Mouse (Mus musculus): ENCODE data around the gene Ric8b. TPM values are rescaled to one million over a fixed set of nuclear protein-coding genes. Genes with fewer than 3 reads are reported as not detected.

Gene Ric8b
- 10 to 100 TPM; 34.5 to 35.0 TPM for total RNA-seq (2021)
- long read RNA-seq, experiment 1, partial matches to known transcripts: 2 of 16 reads
- long read RNA-seq, experiment 1, other reads (novel, unspliced or antisense): 7 of 16 reads
- long read RNA-seq, experiment 2, transcript Ric8b-202 (9 exons, 2,909 nt): major isoform, 5 of 27 reads
- long read RNA-seq, experiment 2, transcript Ric8b-201 (10 exons, 3,069 nt): major isoform, 5 of 27 reads
- long read RNA-seq, experiment 2, partial matches to known transcripts: 4 of 27 reads
- long read RNA-seq, experiment 2, other reads (novel, unspliced or antisense): 13 of 27 reads

DNA sequence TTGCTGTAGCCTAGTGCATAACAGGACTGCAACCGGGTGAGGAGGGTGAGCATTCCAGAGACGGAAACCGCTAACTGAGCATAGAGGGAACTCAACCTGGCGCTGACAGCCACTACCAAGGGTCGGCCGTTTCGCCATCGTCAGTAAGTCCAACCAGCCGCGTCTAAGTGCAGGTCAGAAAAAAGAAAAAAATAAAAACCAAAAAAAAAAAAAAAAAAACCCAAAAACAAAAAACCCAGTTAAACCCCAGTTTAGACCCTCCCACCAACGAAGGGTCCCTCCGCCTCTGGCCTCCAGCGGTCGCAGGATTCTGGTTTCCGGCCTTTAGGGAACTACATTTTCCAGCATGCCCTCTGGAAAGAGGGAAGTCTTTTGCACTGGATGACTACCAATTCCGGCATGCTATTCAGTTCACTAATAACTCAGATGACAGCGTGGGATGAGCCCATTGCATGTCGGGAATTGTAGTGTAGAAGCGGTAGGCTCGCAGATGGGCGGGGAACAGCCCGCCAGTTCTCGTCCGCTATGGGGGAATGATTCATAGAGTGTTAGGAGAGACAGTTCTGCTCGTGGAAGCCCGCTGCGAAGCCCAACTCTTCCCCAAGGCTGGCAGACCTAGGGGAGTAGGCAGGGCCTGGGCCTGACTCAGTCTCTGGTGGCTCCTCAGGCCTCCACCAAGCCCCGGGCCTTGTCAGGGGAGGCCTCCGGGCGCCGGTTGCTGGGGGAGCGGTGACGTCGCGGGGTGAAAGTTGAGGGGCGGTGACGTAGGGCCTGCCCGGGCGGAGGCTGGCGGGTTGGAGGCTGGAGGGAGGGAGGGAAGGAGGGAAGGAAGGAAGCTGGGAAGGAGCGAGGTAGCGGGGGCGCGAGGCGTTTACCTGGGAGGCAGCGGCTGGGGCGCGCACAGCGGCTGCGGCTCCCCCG is at the start of gene Ric8b:
Gene Ric8b (plus strand): TSS at position 807 of the 921 bp plus-strand sequence.
- intact Hi-C loops (cut with DNase I; ENCODE audit: low total_unique reads): no loop called here
- DNase-seq: peak; percentile 95

GRCm38 (mm10) chr10:84871285-84871684 is 46.1 kb upstream of the Ric8b start:
- intact Hi-C loops (cut with DNase I; ENCODE audit: low total_unique reads): no loop called here

DNA sequence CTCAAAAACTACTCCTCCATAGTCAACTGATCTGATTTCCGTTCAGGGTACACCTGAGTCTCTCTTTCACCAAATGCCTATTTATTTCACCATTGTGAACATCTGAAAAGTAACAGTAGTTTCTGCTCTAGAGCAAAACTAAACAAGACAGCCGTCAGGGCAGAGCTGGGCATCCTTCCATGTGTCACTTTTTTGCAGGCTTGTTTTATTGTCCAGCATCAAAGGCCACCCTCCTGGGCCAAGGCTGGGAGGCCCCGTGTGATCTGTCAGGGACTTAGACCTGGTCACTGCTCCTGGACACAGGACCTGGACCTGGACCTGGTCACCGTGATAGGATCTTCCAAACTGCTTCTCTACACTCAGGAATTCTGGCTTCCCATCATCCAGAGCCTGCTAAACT is 45.5 kb upstream of the Ric8b start:
- intact Hi-C loops (cut with DNase I; ENCODE audit: low total_unique reads): no loop called here
- DNase-seq: no peak

More at GRCm38 (mm10) chr10:84871285-84871684, 46.1 kb upstream of the Ric8b start:
- no peak for DNase-seq

DNA sequence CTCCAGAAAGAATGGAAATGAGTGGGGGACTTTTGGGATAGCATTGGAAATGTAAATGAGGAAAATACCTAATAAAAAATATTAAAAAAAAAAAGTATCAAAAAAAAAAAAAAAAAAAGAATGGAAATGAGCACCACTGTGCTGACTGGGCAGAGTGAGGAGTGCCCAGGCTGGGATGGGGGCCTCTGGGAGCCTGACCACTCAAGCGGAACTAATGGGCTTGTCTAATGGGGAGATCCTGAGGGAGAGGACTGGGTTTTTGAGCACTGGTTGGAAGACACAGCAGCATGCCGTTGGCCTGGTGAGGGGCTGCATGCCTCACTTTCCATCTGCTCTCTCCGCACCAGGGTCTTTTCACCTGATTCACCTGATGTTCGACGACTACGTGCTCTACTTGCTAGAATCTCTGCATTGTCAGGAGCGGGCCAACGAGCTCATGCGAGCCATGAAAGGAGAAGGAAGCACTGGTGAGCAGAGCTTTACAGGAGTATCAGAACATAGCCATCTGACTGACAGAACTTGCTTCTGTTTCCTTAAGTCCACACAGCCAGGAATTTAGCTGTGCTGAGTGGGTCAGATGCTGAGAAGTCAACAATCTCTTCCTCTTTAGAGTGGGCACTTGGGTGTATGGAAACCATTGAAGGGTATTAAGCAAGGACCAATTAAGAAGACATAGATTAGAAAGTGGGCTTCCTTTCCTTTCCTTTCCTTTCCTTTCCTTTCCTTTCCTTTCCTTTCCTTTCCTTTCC is 37.4 kb upstream of the Ric8b start:
- intact Hi-C loops (cut with DNase I; ENCODE audit: low total_unique reads): no loop called here
- DNase-seq: no peak

DNA sequence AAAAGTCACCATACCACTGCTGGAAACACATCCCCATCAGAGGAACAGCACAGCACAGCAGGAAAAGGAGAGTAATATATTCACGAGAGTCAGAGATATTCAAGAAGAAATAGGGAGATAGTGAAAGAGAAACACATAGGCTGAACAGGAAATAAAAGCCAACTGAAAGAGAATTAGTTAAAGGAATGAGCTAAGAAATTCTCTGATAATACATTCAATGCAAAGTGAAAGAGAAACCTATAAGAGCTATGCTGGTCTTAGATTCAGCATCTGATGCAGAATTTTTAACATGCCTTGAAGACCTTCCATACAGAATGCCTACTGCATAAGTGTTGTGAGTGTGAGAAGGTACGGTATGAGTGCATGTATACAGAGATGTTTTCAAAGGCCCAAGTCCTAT is 34.9 kb upstream of the Ric8b start:
- DNase-seq: no peak
- intact Hi-C loops (cut with DNase I; ENCODE audit: low total_unique reads): no loop called here

DNA sequence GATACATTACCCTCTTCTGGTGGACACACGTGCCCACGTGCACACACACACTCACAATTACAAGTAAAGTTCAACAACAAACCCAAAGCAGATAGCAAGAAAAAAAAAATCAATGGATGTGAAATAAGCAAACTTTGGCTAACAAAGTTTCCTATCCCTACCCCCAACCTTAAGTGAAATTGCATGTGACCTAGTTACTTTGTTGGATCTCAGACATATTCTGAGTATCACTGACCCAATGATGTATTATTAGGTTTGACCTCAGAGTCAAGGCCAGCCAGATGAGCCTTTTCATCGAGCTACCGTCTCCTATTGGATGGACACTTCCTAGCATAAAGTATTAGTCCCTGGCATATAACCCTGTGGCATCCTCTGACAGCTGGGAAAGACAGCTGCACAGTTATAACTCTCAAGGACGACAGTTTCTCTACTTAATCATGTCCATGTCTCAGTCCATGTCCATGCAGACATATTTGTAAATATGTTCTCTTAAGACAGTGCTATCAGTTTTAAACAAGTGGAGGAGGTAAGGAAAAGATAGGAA is 32.0 kb upstream of the Ric8b start:
- peak; percentile 24 for DNase-seq
- intact Hi-C loops (cut with DNase I; ENCODE audit: low total_unique reads): no loop called here

GRCm38 (mm10) chr10:84886221-84886627 is 31.2 kb upstream of the Ric8b start:
- intact Hi-C loops (cut with DNase I; ENCODE audit: low total_unique reads): no loop called here
- DNase-seq: peak; percentile 29

DNA sequence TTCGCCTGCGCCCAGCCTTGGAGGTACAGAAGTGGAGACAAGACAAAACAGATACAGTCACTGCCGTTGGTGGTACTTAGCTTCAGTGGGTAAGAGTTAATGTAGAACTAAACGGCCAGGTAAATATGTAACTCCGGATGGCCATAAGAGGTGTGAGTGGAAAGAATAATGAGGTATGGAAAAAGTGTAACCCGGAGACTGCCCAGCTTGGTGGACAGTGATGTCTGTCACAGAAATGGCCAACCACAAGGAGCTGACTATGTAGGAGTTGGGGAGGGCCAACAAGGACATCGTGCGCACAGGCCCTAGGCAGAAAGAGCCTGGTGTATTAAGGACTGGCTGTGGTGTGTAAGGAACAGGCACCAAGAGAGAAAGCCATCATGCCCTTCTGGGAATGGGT is 30.6 kb upstream of the Ric8b start:
- intact Hi-C loops (cut with DNase I; ENCODE audit: low total_unique reads): no loop called here
- no peak for DNase-seq

GRCm38 (mm10) chr10:84889096-84889846 is 28.1 kb upstream of the Ric8b start:
- DNase-seq: no peak
- intact Hi-C loops (cut with DNase I; ENCODE audit: low total_unique reads): no loop called here

GRCm38 (mm10) chr10:84895810-84896358 is 21.5 kb upstream of the Ric8b start:
- DNase-seq: no peak
- intact Hi-C loops (cut with DNase I; ENCODE audit: low total_unique reads): no loop called here

DNA sequence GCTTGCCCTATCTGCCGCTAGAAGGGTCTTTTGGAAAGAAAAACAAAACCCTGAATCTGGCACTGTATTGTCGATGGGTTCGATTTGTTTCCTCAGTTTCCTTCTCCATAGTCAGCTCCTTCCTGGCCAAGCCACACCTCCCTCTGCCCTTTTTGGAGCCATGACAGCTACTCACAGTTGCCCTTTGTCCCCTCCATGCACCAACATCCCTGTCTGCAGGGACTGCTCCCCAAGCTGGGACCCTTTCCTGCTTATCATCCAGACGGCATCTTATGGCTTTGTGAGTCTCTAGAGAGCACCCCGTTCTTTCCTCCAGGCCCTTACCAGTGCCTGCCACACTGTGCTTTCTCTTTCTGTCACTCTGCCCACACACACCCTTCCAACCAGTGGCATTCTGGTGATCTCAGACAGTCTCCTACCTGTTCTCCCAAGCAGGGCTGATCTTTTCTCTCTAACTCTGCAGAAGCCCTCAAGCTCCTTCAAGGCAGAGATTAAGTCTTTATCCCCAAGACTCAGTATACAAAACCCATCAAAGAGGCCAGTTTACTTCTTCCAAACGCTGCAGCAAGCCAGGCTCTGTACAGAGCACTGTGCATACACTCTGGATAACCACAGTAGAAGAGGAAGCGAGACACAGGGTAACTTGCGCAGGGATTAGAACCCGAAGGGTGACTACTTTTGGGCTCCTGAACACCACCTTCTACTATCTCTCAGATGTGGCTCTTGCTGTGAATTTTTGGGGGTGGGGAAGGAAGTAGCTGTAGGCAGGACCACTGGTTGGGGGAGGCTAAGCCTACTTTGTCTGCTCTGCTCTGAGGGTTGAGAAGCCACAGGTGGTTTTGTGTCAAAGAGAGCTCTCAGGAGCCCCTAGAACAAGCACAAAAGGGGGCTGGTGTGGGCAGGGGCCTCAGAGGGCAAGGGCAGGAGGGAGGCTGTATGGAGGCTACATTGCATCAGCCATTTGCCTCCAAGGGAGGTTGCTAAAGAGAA is 20.2 kb upstream of the Ric8b start:
- DNase-seq: no peak
- intact Hi-C loops (cut with DNase I; ENCODE audit: low total_unique reads): no loop called here

- intact Hi-C loops (cut with DNase I; ENCODE audit: low total_unique reads): no loop called here
- DNase-seq: no peak
Measured at GRCm38 (mm10) chr10:84898144-84898979, 19.1 kb upstream of the Ric8b start.

DNA sequence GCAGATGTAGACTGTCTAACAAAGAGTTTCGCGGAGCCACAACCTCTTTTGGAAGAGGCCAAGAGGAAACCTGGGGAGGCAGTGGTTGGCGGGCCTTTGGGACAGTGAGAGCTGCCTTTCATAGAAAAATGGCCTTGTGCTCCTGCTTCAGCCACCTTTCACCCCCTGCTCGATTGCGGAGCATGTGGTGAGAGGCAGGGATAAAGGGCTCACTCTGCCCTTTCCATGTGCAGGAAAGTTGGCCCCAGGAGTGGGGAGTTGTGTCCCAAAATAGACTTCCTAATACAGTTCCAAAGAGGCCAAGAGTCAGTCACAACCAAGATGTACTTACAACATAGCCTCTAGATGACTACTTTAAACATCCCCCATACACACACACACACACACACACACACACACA is 15.7 kb upstream of the Ric8b start:
- intact Hi-C loops (cut with DNase I; ENCODE audit: low total_unique reads): no loop called here
- DNase-seq: no peak

DNA sequence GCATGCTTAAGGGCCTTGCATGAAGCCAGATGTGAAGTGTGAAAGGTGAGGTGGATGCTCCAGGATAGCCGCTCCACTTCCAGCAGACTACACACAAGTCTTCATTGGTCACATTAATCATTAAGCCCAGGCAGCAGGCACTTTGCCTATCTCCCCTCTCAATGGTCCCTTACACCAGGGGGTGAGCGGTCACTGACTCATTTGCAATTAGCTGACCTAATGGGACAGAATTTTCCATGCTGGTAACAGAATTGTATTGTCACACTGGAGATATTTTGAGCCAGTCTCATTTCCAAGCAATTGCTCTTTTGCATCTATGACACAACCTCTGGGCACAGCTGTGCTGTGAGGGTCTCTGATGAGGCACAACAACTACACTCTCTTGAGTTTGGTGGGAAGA is 15.2 kb upstream of the Ric8b start:
- no peak for DNase-seq
- intact Hi-C loops (cut with DNase I; ENCODE audit: low total_unique reads): no loop called here

- intact Hi-C loops (cut with DNase I; ENCODE audit: low total_unique reads): no loop called here
- no peak for DNase-seq
Measured at GRCm38 (mm10) chr10:84903307-84903706, 14.1 kb upstream of the Ric8b start.

DNA sequence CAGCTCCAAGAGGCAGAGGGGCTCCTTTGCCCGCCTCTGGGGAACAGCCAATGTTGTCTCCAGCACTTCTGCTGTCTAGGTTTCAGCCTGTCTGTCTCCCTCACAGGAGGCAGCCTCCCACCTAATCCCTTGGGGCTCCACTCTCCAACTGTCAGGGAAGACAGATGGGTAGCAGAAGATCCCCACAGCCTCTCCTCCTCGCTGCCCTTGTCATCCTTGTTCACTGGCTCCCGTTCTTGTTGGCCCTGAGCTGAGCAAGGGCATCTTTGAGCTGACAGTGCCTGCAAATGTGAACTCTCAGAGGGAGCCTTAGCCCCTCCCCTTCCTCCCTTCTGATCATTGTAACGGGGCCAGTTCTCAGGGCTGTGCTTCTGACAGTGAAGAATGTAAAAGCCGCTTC is 13.7 kb upstream of the Ric8b start:
- intact Hi-C loops (cut with DNase I; ENCODE audit: low total_unique reads): no loop called here

DNA sequence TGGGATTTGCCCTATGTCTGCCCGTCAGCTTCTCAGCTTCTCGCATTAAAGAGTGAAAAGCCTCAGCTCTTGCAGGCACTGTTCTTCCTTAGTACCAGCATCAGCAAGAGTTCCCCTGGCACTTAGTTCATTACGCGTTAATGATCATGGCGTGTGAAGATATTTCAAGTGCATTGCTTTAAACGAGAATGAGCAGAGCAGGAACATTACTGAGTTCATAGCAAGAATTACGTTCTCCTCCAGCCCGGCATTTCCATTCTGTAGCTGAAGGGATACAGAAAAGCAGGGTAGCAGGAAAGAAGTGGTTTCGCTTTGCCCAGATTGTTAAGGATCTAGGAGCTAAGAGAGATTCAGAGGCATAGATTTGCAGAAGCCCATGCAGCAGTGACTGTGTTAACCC is 10.5 kb upstream of the Ric8b start:
- intact Hi-C loops (cut with DNase I; ENCODE audit: low total_unique reads): no loop called here
- no peak for DNase-seq

More for the DNA sequence above, 13.7 kb upstream of the Ric8b start:
- DNase-seq: no peak

Data from gastrocnemius, postnatal 14 days (tissue).